Mouse (Mus musculus) midbrain, postnatal 0 days (tissue): ENCODE measurements around the gene Pias4. TPM values are rescaled to one million over a fixed set of nuclear protein-coding genes. Genes with fewer than 3 reads are reported as not detected.

ENCODE experiments used
- ATAC-seq: fragments of 200-750 bp; cut with Nextera tagmentation; 2 replicates; pipeline ENCODE4 v1.8.0; 2017; ENCODE audit warnings: moderate number of reproducible peaks, mild to moderate bottlenecking, moderate TSS enrichment, moderate library complexity; ENCODE audit not compliant: low FRiP score
- DNase-seq: peaks from one replicate; pipeline ENCODE4 v3.0.0-alpha.2; 2015; ENCODE audit warnings: low spot score
- H3K27ac ChIP-seq: fragments of 300-500 bp; sonication (generic); 2 replicates; pipeline ENCODE4 v1.5.1; 2014; ENCODE audit warnings: low read depth, mild to moderate bottlenecking, low read length, mixed read lengths
- H3K27me3 ChIP-seq: fragments of 300-500 bp; sonication (generic); 2 replicates; pipeline ENCODE4 v1.6.1; 2014; ENCODE audit warnings: low read length, control low read depth, mixed read lengths; ENCODE audit not compliant: insufficient read depth
- H3K36me3 ChIP-seq: fragments of 300-500 bp; sonication (generic); 2 replicates; pipeline ENCODE4 v1.6.1; 2014; ENCODE audit warnings: low read length, control low read depth, mixed read lengths; ENCODE audit not compliant: insufficient read depth
- H3K4me1 ChIP-seq: fragments of 300-500 bp; sonication (generic); 2 replicates; pipeline ENCODE4 v1.6.1; 2014; ENCODE audit warnings: mild to moderate bottlenecking, control low read depth, antibody characterized with exemption, low read length, mixed read lengths; ENCODE audit not compliant: insufficient read depth
- H3K4me2 ChIP-seq: fragments of 300-500 bp; sonication (generic); 2 replicates; pipeline ENCODE4 v1.6.1; 2014; ENCODE audit warnings: low read depth, mild to moderate bottlenecking, low read length, mixed read lengths; ENCODE audit not compliant: poor library complexity, severe bottlenecking
- H3K4me3 ChIP-seq: fragments of 300-500 bp; sonication (generic); 2 replicates; pipeline ENCODE4 v1.5.1; 2014; ENCODE audit warnings: low read depth, mild to moderate bottlenecking, low read length, moderate library complexity
- H3K9ac ChIP-seq: fragments of 300-500 bp; sonication (generic); replicated peaks from 2 replicates; pipeline ENCODE4 v1.6.1; 2014; ENCODE audit warnings: mild to moderate bottlenecking, low read length, moderate library complexity, mixed read lengths; ENCODE audit not compliant: poor library complexity, severe bottlenecking
- H3K9me3 ChIP-seq: fragments of 300-500 bp; sonication (generic); 2 replicates; pipeline ENCODE4 v1.6.1; 2016; ENCODE audit warnings: low read length, control low read depth
- CTCF ChIP-seq: IDR thresholded peaks from 2 replicates; pipeline ENCODE4 v1.5.1; 2016; ENCODE audit warnings: antibody characterized with exemption, mild to moderate bottlenecking
- WGBS: fragments of 180-500 bp; shearing (Covaris S2); extraction: QIAGEN DNeasy Blood & Tissue Kit; methylation state at CpG from one replicate; pipeline ENCODE4 v1.1.7; 2014; 5-methylcytosine and 5-hydroxymethylcytosine counted together
- polyA plus RNA-seq: library from polyadenylated mRNA; unstranded; fragments of >200 nt; fragmentation: Nextera tagmentation; extraction: Ambion mirVana; gene quantifications from 2 replicates; pipeline ENCODE4 v1.2.1, GENCODE M21; 2015
- total RNA-seq: library from RNA; depleted of rRNA; stranded (reverse); fragments of >200 nt; gene quantifications from 2 replicates; pipeline ENCODE4 v1.2.3, GENCODE M21; 2014

Gene Pias4
- total and polyA plus RNA-seq, 2 experiments from 2014 or later, result 30.1 to 38.0 TPM

DNA sequence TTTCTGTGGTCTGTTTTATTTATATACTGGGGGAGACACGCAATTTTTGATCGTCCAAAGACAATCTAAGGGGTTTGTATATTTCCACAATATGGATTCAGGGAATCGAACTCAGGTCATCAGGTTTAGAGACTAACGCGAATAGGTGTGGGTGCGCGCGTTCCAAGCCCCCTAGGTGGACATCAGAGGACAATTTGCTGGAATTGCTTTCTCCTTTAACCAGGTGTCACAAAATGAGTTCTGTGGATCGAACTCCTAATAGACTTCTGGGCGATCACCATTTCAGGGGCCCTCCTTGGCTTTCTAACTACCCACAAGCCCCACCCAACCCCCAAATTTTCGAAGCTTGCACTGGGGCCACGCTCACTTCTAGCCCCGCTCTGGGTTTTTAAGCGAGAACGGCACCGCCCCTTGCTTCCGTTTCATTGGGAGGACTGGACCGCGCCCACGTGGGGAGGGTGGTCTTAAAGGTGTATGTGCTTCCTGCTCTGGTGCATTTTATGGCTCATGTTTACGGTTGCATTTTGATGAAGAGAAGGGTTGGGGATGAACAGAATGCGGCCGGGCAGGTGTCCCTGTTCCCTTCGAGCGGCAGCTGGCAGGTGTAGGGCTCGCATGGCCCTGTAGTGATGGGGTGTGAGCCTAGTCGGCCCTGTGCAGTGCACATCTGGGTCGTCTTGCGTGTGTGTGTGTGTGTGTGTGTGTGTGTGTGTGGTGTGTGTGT is 960 bp upstream of the Pias4 start:
- peaks cover 7% of the 10 kb centered on the region; the same call in 1 of the 2 replicates for H3K4me1 ChIP-seq
- H3K27ac ChIP-seq, result peak overlapping the region; percentile 68
- H3K4me2 ChIP-seq, result peak overlapping the region; percentile 79
- H3K9me3 ChIP-seq, result no peaks in the 10 kb centered on the region
- 4% methylated on average over 29 of the region's 29 CpGs for WGBS
- H3K4me3 ChIP-seq, result peak overlapping the region; percentile 80
- no peak; the same call in 1 of the 2 replicates for ATAC-seq
- H3K9ac ChIP-seq, result peak overlapping the region; percentile 62
- H3K27me3 ChIP-seq, result no peaks in the 10 kb centered on the region
- TF ChIP-seq CTCF, result no peak
- DNase-seq, result peak; percentile 85
- H3K36me3 ChIP-seq, result peaks cover 5% of the 10 kb centered on the region

GRCm38 (mm10) chr10:81168087-81168431 is 336 bp upstream of the Pias4 start:
- H3K9ac ChIP-seq, result 0 out of 2 replicates have a peak overlapping the region, but pooled peaks have one; percentile 62
- ATAC-seq, result peak; percentile 57
- H3K27ac ChIP-seq, result peak overlapping the region; percentile 68
- WGBS, result 8% methylated on average over 5 of the region's 5 CpGs
- no peaks in the 10 kb centered on the region for H3K27me3 ChIP-seq
- H3K9me3 ChIP-seq, result no peaks in the 10 kb centered on the region
- peaks cover 7% of the 10 kb centered on the region; the same call in 1 of the 2 replicates for H3K4me1 ChIP-seq
- H3K36me3 ChIP-seq, result peaks cover 9% of the 10 kb centered on the region
- no peak for DNase-seq
- peak overlapping the region; percentile 79 for H3K4me2 ChIP-seq
- peak overlapping the region; percentile 80 for H3K4me3 ChIP-seq
- no peak for TF ChIP-seq CTCF

DNA sequence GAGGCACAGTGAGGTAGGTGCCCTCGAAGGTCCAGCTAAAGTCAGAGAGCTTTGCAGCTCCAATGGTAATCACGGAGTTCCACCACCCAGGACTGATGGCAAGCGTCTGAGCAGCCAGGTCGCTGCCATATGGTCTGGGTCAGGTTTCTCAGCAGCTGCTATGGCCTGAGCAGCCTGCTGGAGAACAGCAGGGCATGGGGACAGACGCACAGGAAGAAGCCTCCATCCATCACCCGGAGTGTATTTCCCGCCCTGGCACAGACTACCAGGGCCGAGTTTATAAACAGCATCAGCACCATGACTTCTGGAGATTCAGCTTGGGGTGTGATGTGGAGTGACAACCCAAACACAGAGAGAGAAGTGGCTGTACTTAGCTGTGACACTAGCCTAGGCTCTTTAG is 2.6 kb downstream of the Pias4 start:
- 84% methylated on average over 8 of the region's 8 CpGs for WGBS
- DNase-seq, result no peak
- H3K9ac ChIP-seq, result no peak overlapping the region
- no peaks in the 10 kb centered on the region for H3K9me3 ChIP-seq
- no peak overlapping the region for H3K4me2 ChIP-seq
- peaks cover 29% of the 10 kb centered on the region for H3K36me3 ChIP-seq
- TF ChIP-seq CTCF, result no peak
- no peak overlapping the region for H3K27ac ChIP-seq
- H3K4me1 ChIP-seq, result peaks cover 7% of the 10 kb centered on the region; the same call in 1 of the 2 replicates
- no peak for ATAC-seq
- no peak overlapping the region for H3K4me3 ChIP-seq
- H3K27me3 ChIP-seq, result no peaks in the 10 kb centered on the region

DNA sequence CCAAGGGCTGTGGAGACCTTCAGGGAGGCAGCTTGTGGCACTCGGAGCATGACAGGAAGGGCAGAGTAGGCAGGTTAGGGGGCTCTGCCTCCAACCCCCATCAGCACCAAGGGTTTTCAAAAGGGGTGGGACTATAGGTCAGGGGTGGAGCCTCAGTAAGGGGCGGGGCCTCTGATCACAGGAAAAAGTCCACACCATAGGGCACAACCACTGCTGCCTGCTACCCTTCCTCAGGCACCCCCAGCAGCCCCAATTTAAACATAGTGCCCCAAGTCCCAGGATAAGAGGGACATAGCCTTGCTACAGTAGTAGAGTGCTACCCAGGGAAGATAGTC is 5.4 kb downstream of the Pias4 start:
- H3K4me3 ChIP-seq, result no peak overlapping the region
- no peak overlapping the region for H3K9ac ChIP-seq
- peaks cover 7% of the 10 kb centered on the region; the same call in 1 of the 2 replicates for H3K4me1 ChIP-seq
- DNase-seq (no peak), ATAC-seq (no peak)
- H3K27me3 ChIP-seq, result no peaks in the 10 kb centered on the region
- TF ChIP-seq CTCF, result no peak
- peaks cover 45% of the 10 kb centered on the region for H3K36me3 ChIP-seq
- H3K27ac ChIP-seq, result no peak overlapping the region
- WGBS, result 72% methylated on average over 2 of the region's 2 CpGs
- H3K4me2 ChIP-seq, result no peak overlapping the region
- H3K9me3 ChIP-seq, result no peaks in the 10 kb centered on the region

GRCm38 (mm10) chr10:81161602-81162317 is 6.0 kb downstream of the Pias4 start:
- no peak overlapping the region for H3K9ac ChIP-seq
- no peak for DNase-seq
- no peak for TF ChIP-seq CTCF
- no peak overlapping the region for H3K27ac ChIP-seq
- no peaks in the 10 kb centered on the region for H3K9me3 ChIP-seq
- peaks cover 50% of the 10 kb centered on the region for H3K36me3 ChIP-seq
- no peak for ATAC-seq
- H3K27me3 ChIP-seq, result no peaks in the 10 kb centered on the region
- no peak overlapping the region for H3K4me3 ChIP-seq
- peaks cover 5% of the 10 kb centered on the region; the same call in 1 of the 2 replicates for H3K4me1 ChIP-seq
- 93% methylated on average over 8 of the region's 8 CpGs for WGBS
- H3K4me2 ChIP-seq, result no peak overlapping the region

- DNase-seq, result no peak
- Histone ChIP-seq H3K4me1 (no peaks in the 10 kb centered on the region), H3K4me3 (no peak overlapping the region), H3K9me3 (no peaks in the 10 kb centered on the region), H3K4me2 (no peak overlapping the region), H3K27me3 (no peaks in the 10 kb centered on the region), H3K36me3 (peaks cover 73% of the 10 kb centered on the region), H3K27ac (no peak overlapping the region), H3K9ac (no peak overlapping the region)
- no peak for TF ChIP-seq CTCF
- no peak for ATAC-seq
- 82% methylated on average over 6 of the region's 6 CpGs for WGBS
Measured at GRCm38 (mm10) chr10:81154736-81155135, 13.0 kb downstream of the Pias4 start.
